Mouse (Mus musculus): ENCODE measurements around the gene Anapc15-ps. TPM values are rescaled to one million over a fixed set of nuclear protein-coding genes. Genes with fewer than 3 reads are reported as not detected.

Anapc15-ps gene
- 0.52 TPM in 1 of 2 replicates, not detected in the other for total RNA-seq (2015)
- total RNA-seq (2017), result not detected in 2 replicates

DNA sequence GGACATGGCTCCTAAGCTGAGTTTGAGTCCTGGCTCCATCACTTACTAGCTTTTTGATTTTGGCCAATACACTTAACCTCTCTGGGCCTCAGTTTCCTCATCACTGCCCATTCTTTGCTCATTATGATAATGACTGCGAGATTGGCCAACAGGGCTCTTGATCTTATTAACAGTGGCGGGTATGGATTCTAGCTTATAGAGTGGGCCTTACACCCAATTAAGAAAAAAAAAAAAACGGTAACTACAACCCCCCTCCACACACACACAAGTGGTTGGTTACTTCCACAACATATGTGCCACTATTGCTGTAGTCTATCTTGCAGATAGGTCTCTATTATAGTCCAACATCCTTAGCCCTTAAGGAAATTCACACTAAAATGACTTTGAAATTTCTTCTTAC, at the start of gene Anapc15-ps:
TSS of gene Anapc15-ps (minus strand) at position 101 of the 400 bp plus-strand sequence.
- ATAC-seq (ENCODE audit: poor library complexity, severe bottlenecking), result no peak

DNA sequence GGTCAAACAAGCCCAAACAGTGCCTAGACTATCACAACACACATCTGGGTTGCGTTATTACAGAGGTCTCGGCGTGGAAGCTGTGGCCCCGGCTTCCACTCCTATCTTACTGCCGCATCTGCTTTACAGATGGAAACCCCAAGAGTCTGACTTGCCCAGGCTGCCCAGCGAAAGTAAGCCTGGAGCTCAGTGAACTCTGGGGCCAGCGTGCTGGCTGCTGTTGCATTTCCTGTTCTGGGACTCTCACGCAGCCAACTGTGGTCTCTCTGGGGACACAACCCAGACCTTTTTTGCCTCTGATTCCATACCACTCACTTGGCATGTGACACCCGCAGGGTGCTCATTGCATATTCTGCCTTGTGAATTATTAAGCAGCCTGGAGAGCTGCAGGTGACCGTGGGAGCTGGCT, 49.0 kb upstream of the Anapc15-ps start:
- peak; percentile 63 for ATAC-seq (ENCODE audit: poor library complexity, severe bottlenecking)

- no peak for ATAC-seq (ENCODE audit: poor library complexity, severe bottlenecking)
Observed at GRCm38 (mm10) chr10:95720181-95720798, 47.0 kb upstream of the Anapc15-ps start.

GRCm38 (mm10) chr10:95719472-95719871, 46.2 kb upstream of the Anapc15-ps start:
- no peak for ATAC-seq (ENCODE audit: poor library complexity, severe bottlenecking)

- no peak for ATAC-seq (ENCODE audit: poor library complexity, severe bottlenecking)
Observed at GRCm38 (mm10) chr10:95718760-95719159, 45.5 kb upstream of the Anapc15-ps start.

DNA sequence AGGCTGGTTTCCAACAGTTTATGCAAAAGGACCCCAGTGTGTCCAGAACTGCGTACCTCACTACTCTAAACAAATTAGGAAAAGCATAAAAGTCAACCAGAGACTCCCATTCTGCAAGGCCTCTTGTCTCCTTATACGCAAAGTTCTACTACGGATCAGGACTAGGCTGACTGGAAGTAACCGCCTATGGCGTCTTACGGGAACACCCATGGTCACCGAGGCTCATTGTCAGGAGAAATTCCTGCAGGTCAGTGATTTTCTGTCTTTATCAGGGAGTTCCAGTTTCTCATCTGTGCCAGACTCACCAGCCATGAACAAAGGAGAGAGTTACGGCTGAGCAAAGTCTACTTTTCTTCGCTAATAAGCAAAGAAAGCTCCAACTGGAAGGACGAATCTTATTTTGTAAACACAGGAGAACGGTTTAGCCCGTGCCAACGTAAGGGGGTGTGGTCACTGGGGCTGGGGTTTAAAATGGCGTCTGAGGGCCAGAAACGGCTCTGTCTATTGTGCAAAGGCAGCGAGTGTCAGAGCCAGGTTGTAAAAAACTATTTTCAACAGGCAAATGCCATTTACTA, 43.9 kb upstream of the Anapc15-ps start:
- no peak for ATAC-seq (ENCODE audit: poor library complexity, severe bottlenecking)

DNA sequence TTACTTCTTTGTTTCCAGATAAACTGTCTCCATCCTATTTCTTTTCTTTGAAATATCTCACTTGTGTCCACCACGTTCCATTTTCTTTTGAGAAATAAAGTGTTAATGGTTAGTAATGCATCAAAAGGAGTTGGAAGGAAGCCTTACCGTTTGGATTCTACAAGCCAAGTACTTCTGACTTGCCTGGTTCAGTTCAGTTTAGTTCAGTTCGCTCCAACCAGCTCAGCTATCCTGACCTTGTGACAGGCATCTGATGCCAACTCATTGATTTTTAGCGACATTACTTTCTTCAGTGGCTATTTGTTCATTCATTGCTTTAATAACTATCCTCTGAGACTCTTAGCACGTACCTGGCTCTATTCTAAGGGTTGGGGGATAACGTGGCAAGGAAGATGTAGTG, 42.4 kb upstream of the Anapc15-ps start:
- ATAC-seq (ENCODE audit: poor library complexity, severe bottlenecking), result no peak

DNA sequence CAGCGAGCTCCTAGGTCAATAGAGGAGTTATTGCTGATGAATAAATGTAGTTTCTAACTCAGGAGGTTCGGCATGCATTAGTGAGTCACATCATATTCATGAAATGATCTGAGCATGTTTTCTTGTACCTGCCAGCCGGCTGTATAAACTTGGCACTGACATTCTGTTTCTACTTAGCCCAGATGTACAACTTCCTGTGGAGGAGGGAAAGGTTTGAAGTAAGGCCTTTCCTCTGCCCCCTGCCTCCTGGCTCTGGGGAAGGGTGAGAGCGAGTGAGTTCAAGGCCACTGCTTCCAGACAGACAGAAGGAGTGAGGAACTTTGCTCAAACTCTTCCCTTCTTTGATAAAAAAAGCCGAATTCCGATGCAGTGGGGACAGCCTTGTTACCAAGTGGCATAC, 39.0 kb upstream of the Anapc15-ps start:
- no peak for ATAC-seq (ENCODE audit: poor library complexity, severe bottlenecking)

GRCm38 (mm10) chr10:95709903-95710660, 36.8 kb upstream of the Anapc15-ps start:
- ATAC-seq (ENCODE audit: poor library complexity, severe bottlenecking), result no peak

- no peak for ATAC-seq (ENCODE audit: poor library complexity, severe bottlenecking)
Observed at GRCm38 (mm10) chr10:95709143-95709880, 36.1 kb upstream of the Anapc15-ps start.

- peak; percentile 47 for ATAC-seq (ENCODE audit: poor library complexity, severe bottlenecking)
Observed at GRCm38 (mm10) chr10:95708001-95708400, 34.8 kb upstream of the Anapc15-ps start.

- no peak for ATAC-seq (ENCODE audit: poor library complexity, severe bottlenecking)
Observed at GRCm38 (mm10) chr10:95706867-95707266, 33.6 kb upstream of the Anapc15-ps start.

DNA sequence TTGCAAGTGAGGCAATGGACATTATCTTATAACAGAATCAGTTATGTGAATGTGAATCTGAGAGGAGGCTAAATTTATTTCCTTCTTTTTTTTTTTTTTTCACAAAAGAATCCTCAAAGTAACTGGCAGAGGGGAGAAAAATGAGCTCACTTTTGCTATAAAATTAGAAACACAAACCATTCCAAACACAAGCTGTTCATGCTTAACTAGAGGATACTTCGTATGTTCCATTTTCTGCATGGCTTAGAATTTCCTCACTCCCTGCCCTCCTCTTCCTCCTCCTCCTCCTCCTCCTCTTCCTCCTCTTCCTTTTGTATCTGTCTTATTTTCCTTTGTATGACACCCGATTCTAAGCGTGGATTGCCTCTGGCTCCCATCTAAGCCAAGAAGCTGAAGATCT, 32.5 kb upstream of the Anapc15-ps start:
- no peak for ATAC-seq (ENCODE audit: poor library complexity, severe bottlenecking)

- no peak for ATAC-seq (ENCODE audit: poor library complexity, severe bottlenecking)
Observed at GRCm38 (mm10) chr10:95704847-95705246, 31.6 kb upstream of the Anapc15-ps start.

DNA sequence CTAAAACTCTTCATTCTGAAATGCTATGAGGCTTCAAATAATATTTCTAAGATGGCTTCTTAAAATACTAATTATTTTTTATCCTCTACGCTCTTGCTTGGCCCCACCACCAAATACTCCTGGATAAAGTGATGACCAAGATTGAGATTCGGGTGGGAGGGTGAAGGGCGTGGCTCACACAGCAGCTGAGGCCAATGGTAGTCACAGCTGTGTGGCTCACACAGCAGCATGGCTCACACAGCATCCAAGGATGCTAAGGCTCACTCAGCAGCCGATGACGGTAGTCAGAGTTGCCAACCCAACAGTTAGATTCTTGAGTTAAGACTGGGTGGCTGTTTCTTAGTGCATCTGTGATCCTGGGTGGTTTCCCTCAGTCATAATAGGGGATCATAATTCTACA, 30.5 kb upstream of the Anapc15-ps start:
- ATAC-seq (ENCODE audit: poor library complexity, severe bottlenecking), result no peak

DNA sequence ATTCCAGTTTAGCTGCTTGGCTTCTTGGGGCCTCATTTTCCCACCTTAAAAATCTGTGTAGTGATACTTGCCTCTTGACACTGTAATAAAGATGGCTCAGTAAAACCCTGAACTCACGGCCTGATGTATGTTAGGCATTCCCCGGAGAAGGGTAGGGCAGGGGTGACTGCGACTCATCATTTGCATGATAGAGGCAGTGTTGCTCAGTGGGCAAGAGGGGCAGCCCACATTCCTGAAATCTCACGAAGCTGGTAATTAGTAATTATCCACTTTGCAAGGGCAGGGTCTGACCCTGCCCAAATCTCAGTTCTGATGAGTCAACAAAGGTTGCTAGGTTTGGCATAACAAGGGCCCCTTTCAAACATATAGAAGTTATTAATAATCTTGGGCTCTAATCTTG, 27.2 kb upstream of the Anapc15-ps start:
- no peak for ATAC-seq (ENCODE audit: poor library complexity, severe bottlenecking)

- ATAC-seq (ENCODE audit: poor library complexity, severe bottlenecking), result no peak
Observed at GRCm38 (mm10) chr10:95698920-95699714, 25.9 kb upstream of the Anapc15-ps start.

- no peak for ATAC-seq (ENCODE audit: poor library complexity, severe bottlenecking)
Observed at GRCm38 (mm10) chr10:95696253-95696641, 23.0 kb upstream of the Anapc15-ps start.

- no peak for ATAC-seq (ENCODE audit: poor library complexity, severe bottlenecking)
Observed at GRCm38 (mm10) chr10:95695603-95696252, 22.5 kb upstream of the Anapc15-ps start.

Data from megakaryocyte, adult 5-6 weeks (primary cell).